ENCODE assay signal across 8 mouse cellular contexts in genomic region chr13:52822165-52823149, GRCm38 (mm10).
DNase-seq lines count a peak whose midpoint lies in the region; ATAC-seq and TF ChIP-seq lines count a peak whose summit lies in the region.

No protein-coding gene starts in this region.

- 7% methylated on average over 21 of the region's 23 CpGs for WGBS in intestine, postnatal 0 days
- 18% methylated on average over 22 of the region's 23 CpGs for WGBS in lung, embryonic 14.5 days

- peak overlapping the region; percentile 64 for H3K27ac ChIP-seq in intestine, postnatal 0 days (ENCODE audit: low read depth, low read length)
- H3K27ac ChIP-seq in lung, embryonic 14.5 days (ENCODE audit: low read depth) = peak overlapping the region; percentile 76

- DNase-seq in CD4-positive helper T cell, adult 2 months (ENCODE audit: low read depth, low spot score) = peak; percentile 43
- DNase-seq in adrenal gland, postnatal 36 days = peak; percentile 84 to 89
- peak; percentile 94 for DNase-seq in gonadal fat pad, adult 2 months (ENCODE audit: low read depth)
- DNase-seq in lung, embryonic 14.5 days = peak; percentile 89
- no peak for DNase-seq in right cerebral cortex, postnatal 36 days (ENCODE audit: low spot score in 2 of 2)
- DNase-seq in cerebellum, postnatal 14 days = no peak

- peak; percentile 66 for ATAC-seq in intestine, postnatal 0 days
- ATAC-seq in lung, embryonic 14.5 days (ENCODE audit: insufficient read depth) = peak; percentile 54
- ATAC-seq in neutrophil, adult 5-6 weeks (ENCODE audit: extremely low read depth, insufficient number of reproducible peaks, low FRiP score, poor library complexity, severe bottlenecking) = peak; percentile 56

- H3K4me3 ChIP-seq in intestine, postnatal 0 days (ENCODE audit: low read depth, low read length) = no peak overlapping the region
- no peak overlapping the region for H3K4me3 ChIP-seq in lung, embryonic 14.5 days (ENCODE audit: low read depth, low read length)

- H3K36me3 ChIP-seq in intestine, postnatal 0 days (ENCODE audit: control insufficient read depth, insufficient read depth) = no peaks in the 10 kb centered on the region
- H3K36me3 ChIP-seq in lung, embryonic 14.5 days (ENCODE audit: insufficient read depth) = no peaks in the 10 kb centered on the region

- TF ChIP-seq CTCF in intestine, postnatal 0 days (IDR thresholded peaks at IDR 0.05; ENCODE audit: low read depth) = no peak
- no peak for TF ChIP-seq CTCF in lung, embryonic 14.5 days (IDR thresholded peaks at IDR 0.05; ENCODE audit: low read depth)

- no peaks in the 10 kb centered on the region for H3K27me3 ChIP-seq in intestine, postnatal 0 days (replicated peaks; ENCODE audit: control insufficient read depth, insufficient read depth, low read length)
- H3K27me3 ChIP-seq in lung, embryonic 14.5 days (ENCODE audit: insufficient read depth, low read length) = no peaks in the 10 kb centered on the region

- H3K4me1 ChIP-seq in intestine, postnatal 0 days (replicated peaks; ENCODE audit: control insufficient read depth, insufficient read depth, low read length) = peaks cover 22% of the 10 kb centered on the region; the same call in 1 of the 2 replicates
- H3K4me1 ChIP-seq in lung, embryonic 14.5 days (ENCODE audit: insufficient read depth) = peaks cover 47% of the 10 kb centered on the region

- H3K4me2 ChIP-seq in intestine, postnatal 0 days (replicated peaks; ENCODE audit: low read depth) = peak overlapping the region; percentile 42
- peak overlapping the region; percentile 31 for H3K4me2 ChIP-seq in lung, embryonic 14.5 days

- no peaks in the 10 kb centered on the region for H3K9me3 ChIP-seq in intestine, postnatal 0 days (ENCODE audit: control insufficient read depth)
- H3K9me3 ChIP-seq in lung, embryonic 14.5 days (ENCODE audit: low read depth, low read length) = no peaks in the 10 kb centered on the region

- no peak overlapping the region for H3K9ac ChIP-seq in intestine, postnatal 0 days (ENCODE audit: low read depth, low read length)
- H3K9ac ChIP-seq in lung, embryonic 14.5 days = no peak overlapping the region

Comparison
In these comparisons a context has a peak if more than half of its experiments do, and no peak if none do; other contexts are left out.
1. DNase-seq: peak in CD4-positive helper T cell, adult 2 months (single experiment), adrenal gland, postnatal 36 days (2 of 2), gonadal fat pad, adult 2 months (single experiment) and lung, embryonic 14.5 days (single experiment); none in right cerebral cortex, postnatal 36 days (0 of 2) and cerebellum, postnatal 14 days (0 of 2).
2. Peak in every context shown above with its lines, with median percentiles within 50 percentile points of each other: ATAC-seq.